Mouse (Mus musculus): ENCODE results near the gene Gm17402.

DNA sequence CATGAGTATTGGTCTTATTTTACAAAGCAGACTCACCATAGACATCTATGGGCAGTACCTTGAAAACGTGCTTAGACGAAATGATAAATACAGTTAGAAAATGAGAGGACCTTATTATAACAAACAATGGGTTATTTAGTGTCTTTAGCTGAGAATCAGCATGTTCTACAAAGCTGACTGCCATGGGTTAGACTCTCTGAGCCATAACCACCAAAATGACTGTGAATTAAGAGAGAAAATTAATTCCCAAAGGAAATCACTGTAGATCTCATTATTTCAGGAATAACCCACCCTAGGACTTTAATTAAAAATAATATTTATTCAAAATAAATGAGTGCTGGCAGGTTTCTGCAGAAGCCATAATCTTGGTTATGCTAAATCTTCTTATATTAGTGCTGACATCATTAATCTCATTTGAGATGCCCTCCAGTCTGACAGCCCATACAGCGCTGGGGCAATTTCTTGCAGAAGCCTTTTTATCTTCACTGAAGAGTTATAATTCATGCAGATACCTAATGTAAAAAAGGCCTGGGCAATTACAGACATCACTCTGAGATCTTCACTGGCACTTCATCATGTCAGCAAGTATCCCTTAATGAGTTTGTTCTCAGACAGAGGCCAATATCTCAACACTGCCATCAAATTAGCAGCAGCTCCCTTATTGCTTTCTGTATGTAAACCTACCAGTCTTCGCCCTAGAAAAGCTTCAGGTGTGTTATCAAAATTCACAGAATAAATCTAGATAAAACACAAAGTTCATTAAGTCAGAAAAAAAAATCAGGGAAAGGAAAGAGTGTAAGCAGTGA lies 8.7 kb downstream of the Gm17402 start:
- TF ChIP-seq CHD2 (IDR thresholded peaks at IDR 0.05; ENCODE audit: low read depth, low read length) = no peak
- no peak for TF ChIP-seq ZNF384 (IDR thresholded peaks at IDR 0.05; ENCODE audit: low read depth, low read length)

Measured in ES-E14 (cell line).